Mouse (Mus musculus) G1E (cell line): ENCODE results near the gene Xntrpc.

ENCODE experiments used
- CTCF ChIP-seq: IDR thresholded peaks from 2 replicates; pipeline ENCODE4 v1.5.1; 2012; ENCODE audit warnings: low read depth, low read length, inconsistent platforms, mixed read lengths
- GATA1 ChIP-seq: IDR thresholded peaks from 2 replicates; pipeline ENCODE4 v1.6.1; 2012; ENCODE audit warnings: borderline replicate concordance, low read length, inconsistent platforms, mixed read lengths
- POLR2AphosphoS5 ChIP-seq: IDR thresholded peaks from 2 replicates; pipeline ENCODE4 v1.6.1; 2012; ENCODE audit warnings: low read depth, low read length, inconsistent platforms; ENCODE audit not compliant: insufficient replicate concordance

DNA sequence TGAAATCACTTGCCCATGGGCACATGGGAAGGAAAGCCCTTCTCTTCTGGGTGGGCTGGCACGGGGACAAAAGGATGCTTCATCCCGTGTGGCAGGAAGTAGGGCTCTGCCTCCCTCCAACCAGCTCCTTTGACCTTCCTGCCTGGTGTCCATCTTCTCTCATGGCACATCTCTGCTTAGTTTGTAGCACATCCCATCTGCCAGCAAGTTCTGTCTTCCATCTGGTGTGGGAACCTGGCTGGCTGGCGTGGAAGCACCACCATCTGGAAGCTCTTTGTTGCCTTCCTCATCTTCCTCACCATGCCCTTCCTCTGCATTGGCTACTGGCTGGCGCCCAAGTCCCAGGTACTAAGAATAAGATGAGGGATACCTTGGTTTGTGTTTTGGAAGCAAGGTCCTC, 21.8 kb downstream of the Xntrpc start:
- no peak for TF ChIP-seq POLR2AphosphoS5
- no peak for TF ChIP-seq CTCF
- TF ChIP-seq GATA1: no peak
